Mouse (Mus musculus) olfactory bulb, adult 2 months (tissue): ENCODE results near the gene Ciao2a. TPM values are rescaled to one million over a fixed set of nuclear protein-coding genes. Genes with fewer than 3 reads are reported as not detected.
A peak's percentile ranks its signal among the peaks of the same experiment; 100 is the strongest.

Experiments
- H3K27ac ChIP-seq: fragments of 200-500 bp; 2 replicates; pipeline ENCODE4 v1.5.1; 2012; ENCODE audit warnings: low read depth, low read length; ENCODE audit not compliant: insufficient read depth
- H3K4me1 ChIP-seq: fragments of 200-500 bp; 2 replicates; pipeline ENCODE4 v1.6.1; 2012; ENCODE audit warnings: low read length; ENCODE audit not compliant: control insufficient read depth, insufficient read depth
- H3K4me3 ChIP-seq: fragments of 200-500 bp; 2 replicates; pipeline ENCODE4 v1.5.1; 2012; ENCODE audit warnings: mild to moderate bottlenecking, low read depth, low read length, moderate library complexity; ENCODE audit not compliant: insufficient read depth
- CTCF ChIP-seq: fragments of 200-500 bp; IDR thresholded peaks from 2 replicates; pipeline ENCODE4 v1.5.1; 2012; ENCODE audit warnings: low read depth, mild to moderate bottlenecking, low read length, moderate library complexity; ENCODE audit not compliant: insufficient read depth
- POLR2A ChIP-seq: fragments of 200-500 bp; IDR thresholded peaks from 2 replicates; pipeline ENCODE4 v1.6.1; 2012; ENCODE audit warnings: mild to moderate bottlenecking, low read depth, low read length, moderate library complexity; ENCODE audit not compliant: insufficient read depth
- WGBS: fragments of 180-500 bp; shearing (Covaris S2); methylation state at CpG from one replicate; pipeline ENCODE4 v1.1.7; 2018; 5-methylcytosine and 5-hydroxymethylcytosine counted together
- polyA plus RNA-seq: library from polyadenylated mRNA; stranded (reverse); fragments of >200 nt; gene quantifications from 2 replicates; pipeline ENCODE4 v1.2.4, GENCODE M21; 2012; ENCODE audit warnings: low replicate concordance; ENCODE audit not compliant: missing spikeins, insufficient read depth, insufficient read length

Gene Ciao2a
- polyA plus RNA-seq, 1 experiment: not detected

DNA sequence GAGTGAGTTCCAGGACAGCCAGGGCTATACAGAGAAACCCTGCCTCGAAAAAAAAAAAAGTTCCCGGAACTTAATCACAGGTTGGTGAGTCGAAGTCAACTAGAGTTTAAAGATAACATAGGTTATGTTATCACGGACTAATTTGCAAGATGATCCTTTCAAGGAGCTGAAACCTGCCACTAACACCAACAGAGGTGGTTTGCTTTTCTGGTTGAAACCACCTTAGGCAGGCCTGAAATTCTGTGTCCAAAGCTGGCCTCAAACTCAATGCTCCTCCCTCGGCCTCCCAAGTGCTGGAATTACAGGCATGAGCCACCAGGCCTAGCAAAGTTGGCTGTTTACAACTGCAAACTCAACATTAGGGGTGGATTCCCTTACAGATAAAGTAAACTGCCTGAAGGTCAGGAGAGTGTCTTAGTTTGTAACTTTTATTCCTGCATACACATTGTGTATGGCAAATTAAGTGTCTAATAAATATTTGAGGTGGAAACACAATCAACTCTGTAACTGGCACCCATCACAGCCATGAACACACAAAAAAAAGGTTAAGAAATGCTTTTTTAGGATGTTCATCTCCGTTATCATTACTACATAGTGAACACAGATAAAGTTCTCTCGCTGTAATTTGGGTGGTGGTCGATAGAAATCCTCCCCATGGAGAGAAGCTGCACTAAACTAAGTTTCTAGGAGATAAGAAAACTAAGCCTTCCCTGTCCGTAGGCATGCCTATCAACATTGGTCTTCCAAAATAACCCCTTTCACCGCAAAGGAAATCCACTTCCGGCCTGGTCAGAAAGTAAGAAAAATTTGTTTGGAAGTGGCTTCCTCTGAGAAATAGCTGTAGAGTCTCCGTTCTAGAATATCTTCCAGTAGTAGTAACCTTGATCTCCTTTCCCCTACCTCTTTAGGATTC lies 612 bp upstream of the Ciao2a start:
- peak overlapping the region; percentile 65 for H3K4me3 ChIP-seq
- no peak for TF ChIP-seq POLR2A
- TF ChIP-seq CTCF: no peak
- H3K4me1 ChIP-seq: peaks cover 2% of the 10 kb centered on the region; the same call in 1 of the 2 replicates
- WGBS: 55% methylated on average over 12 of the region's 12 CpGs
- H3K27ac ChIP-seq: 0 out of 2 replicates have a peak overlapping the region, but pooled peaks have one; percentile 19

DNA sequence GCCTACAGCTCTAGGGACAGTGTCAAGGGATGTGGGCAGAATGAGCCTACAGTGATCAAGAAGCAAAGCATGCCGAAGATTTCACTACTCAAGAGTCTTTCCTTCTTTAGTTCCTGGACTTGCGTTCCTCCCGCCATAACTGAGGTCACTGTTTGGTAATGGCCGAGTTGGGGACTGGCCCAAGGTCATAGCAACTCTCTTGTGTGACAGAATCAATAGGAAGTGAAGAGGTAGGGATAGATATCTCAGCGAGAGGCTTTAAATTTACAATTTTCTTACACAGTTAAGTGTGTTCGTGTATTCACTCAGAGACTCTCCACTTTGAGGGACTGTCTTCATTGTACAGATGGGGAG lies 759 bp downstream of the Ciao2a start:
- peaks cover 2% of the 10 kb centered on the region; the same call in 1 of the 2 replicates for H3K4me1 ChIP-seq
- TF ChIP-seq POLR2A: no peak
- no peak for TF ChIP-seq CTCF
- H3K27ac ChIP-seq: no peak overlapping the region
- H3K4me3 ChIP-seq: peak overlapping the region; percentile 65
- 35% methylated on average over 6 of the region's 6 CpGs for WGBS

DNA sequence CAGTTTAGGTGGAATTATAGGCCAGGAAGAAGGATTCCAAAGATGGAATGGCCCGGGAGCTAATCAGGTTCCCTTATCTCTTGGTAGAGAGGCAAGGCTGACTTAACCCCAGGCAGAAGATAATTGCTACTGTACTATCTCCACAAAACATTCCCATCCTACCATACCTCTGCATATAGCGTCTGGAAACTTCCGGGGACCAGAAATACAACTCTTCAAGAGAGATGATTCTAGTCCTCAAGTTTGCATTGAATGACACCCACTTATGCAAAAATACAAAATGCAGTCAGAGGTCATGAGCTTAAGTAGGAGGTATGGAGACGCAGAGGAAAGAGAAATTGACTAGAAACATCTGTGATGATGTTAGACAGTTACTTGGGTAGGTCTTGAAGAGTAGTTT lies 1.5 kb downstream of the Ciao2a start:
- 98% methylated on average over 4 of the region's 4 CpGs for WGBS
- H3K27ac ChIP-seq: no peak overlapping the region

DNA sequence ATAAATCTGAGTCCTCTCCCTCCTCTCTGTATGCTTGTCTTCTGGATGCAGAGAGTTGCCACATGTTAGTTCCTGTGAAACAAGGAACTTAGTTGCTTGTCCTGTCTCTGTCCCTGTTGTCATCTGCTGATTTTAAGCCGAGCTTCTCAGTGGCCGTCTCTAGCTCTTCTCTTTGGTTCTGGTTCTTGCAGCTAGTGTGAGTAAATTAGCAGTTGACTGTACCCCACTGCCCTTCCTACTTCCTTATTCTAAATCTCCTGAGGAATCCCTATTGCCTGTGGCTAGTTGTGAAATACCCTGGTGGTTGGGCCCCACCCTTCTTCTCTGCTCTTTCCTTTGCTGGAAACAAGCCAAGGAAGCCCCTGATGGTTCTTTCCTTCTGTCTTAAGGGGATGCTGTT lies 5.1 kb downstream of the Ciao2a start:
- Histone ChIP-seq H3K27ac (no peak overlapping the region), H3K4me3 (no peak overlapping the region), H3K4me1 (no peaks in the 10 kb centered on the region; the same call in 1 of the 2 replicates)
- WGBS: 94% methylated on average over 2 of the region's 2 CpGs
- TF ChIP-seq CTCF (no peak), POLR2A (no peak)

More for the DNA sequence above, 1.5 kb downstream of the Ciao2a start:
- peaks cover 2% of the 10 kb centered on the region; the same call in 1 of the 2 replicates for H3K4me1 ChIP-seq
- TF ChIP-seq POLR2A (no peak), CTCF (no peak)
- H3K4me3 ChIP-seq: no peak overlapping the region

DNA sequence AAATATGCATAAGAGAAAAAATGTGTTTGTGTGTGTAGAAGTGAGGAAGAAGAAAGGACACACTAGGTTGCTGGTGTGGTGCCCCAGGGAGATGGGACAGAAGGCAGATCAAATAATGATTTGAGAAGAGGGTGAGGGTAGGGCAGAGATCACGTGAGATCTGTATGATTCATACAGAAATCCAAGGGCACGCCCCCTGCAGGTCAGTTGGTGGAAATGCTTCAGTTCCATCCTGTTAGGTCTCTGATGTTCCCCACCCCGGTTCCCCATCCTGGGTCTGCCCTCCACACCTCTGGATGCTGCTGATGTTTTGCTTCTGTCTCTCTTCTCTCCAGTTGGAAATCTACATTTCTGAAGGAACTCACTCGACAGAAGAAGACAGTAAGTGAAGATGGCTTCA lies 9.6 kb downstream of the Ciao2a start:
- no peak for TF ChIP-seq CTCF
- no peak for TF ChIP-seq POLR2A
- no peaks in the 10 kb centered on the region for H3K4me1 ChIP-seq
- no peak overlapping the region for H3K27ac ChIP-seq
- 56% methylated on average over 4 of the region's 4 CpGs for WGBS
- H3K4me3 ChIP-seq: no peak overlapping the region

DNA sequence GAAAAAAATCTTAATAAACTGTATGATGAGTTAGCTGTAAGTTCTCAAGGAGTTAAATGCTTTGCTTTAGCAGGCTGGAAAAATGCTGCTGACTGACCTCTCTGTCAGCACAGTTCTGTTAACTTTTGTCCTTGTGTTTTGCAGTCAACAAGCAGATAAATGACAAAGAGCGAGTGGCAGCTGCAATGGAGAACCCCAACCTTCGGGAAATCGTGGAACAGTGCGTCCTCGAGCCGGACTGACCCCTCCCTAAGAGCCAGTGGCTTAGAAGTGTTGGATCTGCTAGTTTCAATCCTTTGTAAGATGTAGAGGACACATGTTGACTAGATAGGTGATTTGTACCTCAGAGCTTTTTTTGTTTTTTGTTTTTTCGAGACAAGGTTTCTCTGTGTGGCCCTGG lies 11.8 kb downstream of the Ciao2a start:
- TF ChIP-seq POLR2A (no peak), CTCF (no peak)
- H3K4me3 ChIP-seq: no peak overlapping the region
- 83% methylated on average over 7 of the region's 7 CpGs for WGBS
- H3K4me1 ChIP-seq: no peaks in the 10 kb centered on the region
- no peak overlapping the region for H3K27ac ChIP-seq

DNA sequence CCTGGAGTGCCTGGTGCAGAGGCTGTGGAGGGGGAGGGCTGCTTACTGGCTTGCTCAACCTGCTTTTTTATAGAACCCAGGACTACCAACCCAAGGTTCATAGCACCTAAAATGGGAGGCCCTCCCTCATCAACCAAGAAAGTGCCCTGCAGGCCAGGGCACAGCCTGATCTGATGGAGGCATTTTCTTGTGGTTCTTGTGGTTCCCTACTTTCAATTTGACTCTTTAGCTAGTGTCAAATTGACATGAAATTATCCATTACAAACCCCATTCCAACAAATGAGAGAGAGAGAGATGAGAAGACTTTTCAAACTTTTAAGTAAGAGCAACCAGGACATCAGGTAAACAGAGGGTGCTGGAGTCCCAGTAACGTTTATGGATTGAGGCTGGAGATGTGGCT lies 15.9 kb downstream of the Ciao2a start:
- no peak overlapping the region for H3K4me3 ChIP-seq
- TF ChIP-seq POLR2A (no peak), CTCF (no peak)
- WGBS: 78% methylated on average over 1 of the region's 1 CpGs
- no peak overlapping the region for H3K27ac ChIP-seq
- H3K4me1 ChIP-seq: no peaks in the 10 kb centered on the region

DNA sequence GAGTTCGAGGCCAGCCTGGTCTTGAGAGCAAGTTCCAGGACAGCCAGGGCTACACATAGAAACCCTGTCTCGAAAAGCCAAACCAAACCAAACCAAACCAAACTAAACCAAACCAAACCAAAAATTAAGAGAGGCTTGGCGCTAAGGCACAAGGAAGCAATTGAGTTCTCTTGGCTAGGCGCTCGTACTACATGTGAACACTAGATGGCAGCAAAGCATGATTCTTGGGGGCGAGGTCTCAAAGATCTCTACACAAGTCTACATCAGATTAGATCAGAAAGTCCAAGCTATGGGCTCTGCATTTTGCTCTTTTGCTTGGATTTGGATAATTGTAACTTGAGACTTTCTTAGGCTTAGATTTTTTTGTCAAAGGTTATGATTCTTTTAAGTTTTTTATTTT lies 17.8 kb downstream of the Ciao2a start:
- Histone ChIP-seq H3K4me1 (no peaks in the 10 kb centered on the region), H3K4me3 (no peak overlapping the region), H3K27ac (no peak overlapping the region)
- WGBS: 6% methylated on average over 6 of the region's 6 CpGs
- no peak for TF ChIP-seq CTCF
- no peak for TF ChIP-seq POLR2A

DNA sequence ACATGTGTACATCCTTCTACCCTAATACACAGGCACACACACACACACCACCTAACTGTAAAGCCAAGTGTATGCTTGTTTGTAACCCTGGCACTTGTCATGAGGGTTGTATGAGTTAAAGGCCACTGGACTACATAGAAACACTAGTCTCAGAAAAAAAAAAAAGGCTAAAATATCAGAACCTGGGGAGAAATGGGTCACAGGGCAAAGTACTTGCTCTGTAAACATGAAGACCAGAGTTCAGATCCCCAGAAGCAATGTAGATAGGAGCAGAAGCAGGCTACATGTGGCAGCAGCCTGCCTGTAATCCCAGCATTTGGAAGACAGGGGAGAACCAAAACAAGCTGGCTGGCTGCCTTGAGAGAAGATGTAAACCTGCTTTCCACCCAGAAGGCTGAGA lies 19.7 kb downstream of the Ciao2a start:
- no peak for TF ChIP-seq POLR2A
- no peak overlapping the region for H3K27ac ChIP-seq
- no peaks in the 10 kb centered on the region for H3K4me1 ChIP-seq
- no peak overlapping the region for H3K4me3 ChIP-seq
